Mouse (Mus musculus) liver (tissue): ENCODE data around the gene Zfp174.

Experiments used
- DNase-seq: peaks from one replicate; pipeline ENCODE4 v3.0.0-alpha.2; 2020; ENCODE audit warnings: mixed read lengths

Zfp174 gene

DNA sequence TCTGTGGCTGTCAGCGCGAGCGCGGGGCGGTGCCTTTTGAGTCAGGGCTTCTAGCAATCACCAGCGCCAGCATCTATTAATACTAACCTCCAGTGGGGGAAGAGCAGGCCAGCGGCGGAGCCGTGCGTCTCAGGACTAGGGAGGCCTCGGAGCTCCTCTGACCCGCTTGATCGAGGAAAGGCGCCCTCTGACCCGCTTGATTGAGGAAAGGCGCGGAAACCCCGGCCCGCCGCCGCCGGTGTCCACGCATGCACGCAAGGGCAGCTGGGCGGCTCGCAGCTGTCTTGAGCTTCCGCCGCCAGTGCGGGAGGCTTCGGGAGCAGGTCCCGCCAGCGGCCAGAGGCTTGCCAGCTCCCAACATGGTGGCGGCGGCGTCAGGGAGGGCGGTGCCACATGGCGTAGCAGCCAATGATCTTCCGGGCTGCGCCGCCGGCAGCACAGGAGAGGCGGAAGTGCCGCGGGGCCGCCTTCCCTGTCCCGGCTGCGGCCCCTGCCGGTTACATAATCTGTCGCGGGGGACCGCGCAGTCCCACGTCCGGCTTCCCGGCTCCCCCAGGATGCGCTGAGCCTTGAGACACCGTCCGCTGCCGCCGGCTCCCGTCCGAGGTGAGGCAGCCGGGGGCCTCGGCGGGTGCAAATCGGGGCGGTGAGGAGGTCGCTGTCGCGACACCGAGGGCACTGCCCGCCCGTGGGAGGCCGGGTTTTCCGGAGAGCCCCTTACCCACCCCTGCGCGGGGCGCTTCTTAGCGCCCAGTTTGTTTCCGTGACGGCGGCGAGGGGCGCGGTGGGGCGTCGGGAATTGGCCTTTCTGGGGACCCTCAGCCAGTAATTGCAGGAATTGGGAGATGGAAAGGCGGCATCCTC lies 37.4 kb downstream of the Zfp174 start, which contains the start of the genes Zfp597 and Gm20695:
Gene Zfp597, minus strand, starts transcription at position 361 of the 864 bp plus-strand sequence.
Gene Gm20695, plus strand, starts transcription at position 448 of the 864 bp plus-strand sequence.
- peak; percentile 96 for DNase-seq

DNA sequence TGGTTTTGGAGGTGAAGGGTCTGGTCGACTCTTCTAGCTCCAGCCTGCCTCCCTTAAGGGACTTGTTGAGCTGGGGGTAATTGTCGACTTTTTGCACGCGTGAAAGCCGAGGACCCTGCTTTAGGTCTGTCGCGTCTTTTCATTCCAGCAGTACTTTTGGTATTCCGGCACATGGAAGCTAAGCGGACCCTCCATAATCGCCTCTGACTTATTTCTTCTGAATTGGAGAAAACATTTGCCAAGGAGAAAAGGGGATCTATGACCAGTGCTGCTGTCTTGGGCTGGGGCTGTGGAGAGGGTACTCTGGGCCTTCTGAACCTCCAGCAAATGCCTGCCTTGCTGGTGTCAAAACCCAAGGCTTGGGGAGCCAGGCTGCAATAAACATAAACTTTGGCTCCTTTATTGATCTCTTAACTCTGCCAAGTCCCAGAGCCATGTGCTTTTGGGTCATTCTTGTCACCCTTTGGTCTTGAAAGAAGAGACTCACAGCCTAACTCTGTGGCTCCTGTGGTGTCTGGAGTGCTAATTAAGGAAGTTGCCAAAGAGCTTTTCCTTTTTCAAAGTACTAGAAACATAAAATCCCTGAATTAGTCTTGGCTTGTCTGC lies 38.1 kb downstream of the Zfp174 start:
- no peak for DNase-seq

DNA sequence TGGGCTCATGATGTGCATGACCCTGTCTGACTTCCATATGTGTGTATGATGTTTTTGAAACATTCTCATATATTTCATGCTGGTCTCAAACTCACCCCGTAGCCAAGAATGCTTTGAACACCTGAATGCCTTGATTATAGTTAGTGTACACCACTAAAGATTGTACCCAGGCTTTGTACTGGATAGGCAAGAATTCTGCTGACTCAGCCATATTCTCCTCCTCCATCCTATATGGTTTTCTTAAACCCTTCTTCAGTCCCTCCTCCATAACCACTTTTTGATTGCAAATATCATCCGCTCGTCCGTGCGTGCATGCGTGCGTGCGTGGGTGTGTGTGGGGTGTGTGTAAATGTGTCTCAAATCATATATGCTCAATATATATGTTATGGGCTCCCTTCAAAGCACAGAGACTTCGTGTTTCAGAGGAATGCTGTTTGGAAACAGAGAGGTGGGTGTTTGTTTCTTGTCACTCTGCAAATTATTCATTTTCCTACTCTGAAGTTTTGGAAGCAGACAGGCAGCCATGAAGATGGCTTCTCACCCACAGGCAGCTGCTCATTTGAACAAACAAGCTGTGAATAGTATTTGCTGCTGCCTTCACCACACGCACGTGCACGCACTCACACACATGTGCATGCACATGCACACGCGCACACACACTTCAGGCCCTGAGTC lies 44.7 kb downstream of the Zfp174 start:
- no peak for DNase-seq

DNA sequence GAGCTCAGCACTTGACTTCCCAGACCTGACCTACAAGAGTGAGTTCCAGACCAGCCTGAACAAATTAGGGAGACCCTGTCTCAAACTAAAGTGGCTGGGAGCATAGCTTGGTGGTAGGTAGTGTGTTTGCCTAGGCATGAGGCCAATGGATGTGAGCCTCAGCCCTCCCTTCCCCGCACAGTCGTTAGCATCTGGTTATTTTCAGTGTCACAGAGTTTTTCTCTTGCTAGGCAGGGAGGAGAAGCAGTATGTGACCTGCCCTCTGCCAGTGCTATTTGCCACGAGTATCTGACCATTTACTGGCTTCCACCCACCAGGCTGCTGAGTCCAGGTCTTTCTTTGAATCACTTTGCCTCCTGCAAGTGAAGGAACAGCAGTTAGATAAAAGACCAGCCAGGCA lies 46.7 kb downstream of the Zfp174 start:
- no peak for DNase-seq

DNA sequence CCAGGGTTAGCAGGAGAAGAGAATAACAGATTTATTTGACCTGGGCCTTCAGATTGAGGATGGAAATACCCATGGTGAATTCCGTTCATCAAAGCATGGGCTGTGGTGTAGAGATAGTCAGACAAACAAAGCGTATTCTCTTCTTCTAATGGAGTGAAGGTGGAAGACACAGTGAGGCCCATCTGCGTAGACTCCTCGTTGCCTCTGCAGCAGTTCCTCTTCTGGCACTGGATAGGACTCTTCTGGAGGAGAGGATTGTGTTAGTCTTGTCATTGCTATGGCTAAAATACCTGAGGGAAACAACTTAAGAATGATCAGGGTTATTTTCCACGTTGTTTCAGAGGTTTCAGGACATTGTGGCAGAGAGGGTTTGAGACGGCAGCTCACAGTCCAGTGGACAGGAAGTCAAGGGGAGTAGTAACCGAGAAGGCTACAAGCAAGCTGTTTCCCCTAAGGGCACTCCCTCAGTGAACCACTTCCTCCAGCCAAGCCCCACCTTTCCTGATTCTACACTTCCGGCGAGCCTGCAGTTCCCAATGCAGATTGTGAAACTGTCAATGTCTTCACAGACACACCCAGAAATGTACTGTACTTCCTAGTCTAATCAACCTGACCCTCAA lies 48.2 kb downstream of the Zfp174 start:
- peak; percentile 45 for DNase-seq

DNA sequence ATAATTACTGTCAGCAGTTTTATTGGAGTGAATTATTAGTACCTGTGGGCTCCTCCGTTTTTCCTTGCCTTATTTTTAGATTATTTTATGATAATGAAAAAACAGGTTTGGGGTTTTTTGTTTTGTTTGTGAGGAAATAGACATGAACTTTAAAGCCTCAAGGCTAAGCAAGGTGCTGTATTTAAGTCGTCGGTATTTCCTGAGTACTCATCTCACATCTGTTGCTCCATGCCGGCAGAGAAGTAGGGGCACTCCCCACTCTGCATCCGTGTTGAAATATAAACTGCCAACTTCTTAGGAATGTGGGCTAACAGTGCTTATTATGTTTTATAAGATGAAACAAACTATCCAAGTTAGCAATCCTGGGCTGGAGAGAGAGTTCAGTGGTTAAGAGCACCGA lies 49.0 kb downstream of the Zfp174 start:
- DNase-seq, result no peak

DNA sequence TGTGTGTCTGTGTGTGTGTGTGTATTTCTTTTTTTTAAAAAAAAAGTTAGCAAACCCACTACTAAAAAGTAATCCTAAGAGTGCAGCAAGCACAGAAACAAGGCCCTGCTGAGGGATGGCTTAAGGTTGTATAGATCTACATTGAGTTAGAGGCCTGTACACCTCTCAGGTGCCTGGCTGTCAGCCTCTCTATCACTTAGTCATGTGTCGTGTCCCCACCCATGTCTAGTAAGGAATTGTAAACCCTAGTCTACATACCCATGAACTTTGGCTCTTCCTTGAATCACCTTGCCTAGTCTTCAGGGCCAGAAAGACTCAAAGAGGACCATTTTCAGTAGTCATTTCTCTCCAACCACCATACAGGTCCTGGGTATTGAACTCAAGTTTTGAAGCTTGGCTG lies 49.5 kb downstream of the Zfp174 start:
- no peak for DNase-seq

DNA sequence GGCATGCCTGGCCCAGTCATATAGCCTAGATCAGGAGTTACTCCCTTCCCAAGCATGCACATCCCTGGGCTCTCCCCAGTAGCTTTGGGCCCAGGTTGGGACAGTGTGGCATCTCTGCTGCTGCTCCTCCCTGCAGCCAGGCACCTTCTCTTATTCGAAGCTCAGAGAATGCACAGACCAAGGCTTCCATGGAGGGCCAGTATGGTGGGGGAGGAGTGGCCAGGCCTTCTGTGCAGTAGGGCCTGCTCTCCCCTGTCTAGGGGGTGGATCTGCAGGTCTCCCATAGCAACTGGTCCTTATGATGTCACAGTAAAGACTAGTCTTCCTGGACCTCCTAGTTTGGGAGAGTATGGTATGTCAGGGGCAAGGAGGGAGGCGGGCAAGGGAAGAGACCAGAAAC lies 60.4 kb downstream of the Zfp174 start:
- DNase-seq, result no peak
